Mouse (Mus musculus): ENCODE measurements around the gene Atp8b5. TPM values are rescaled to one million over a fixed set of nuclear protein-coding genes. Genes with fewer than 3 reads are reported as not detected.

Gene Atp8b5
- polyA plus RNA-seq, 1 experiment = not detected

- no peak overlapping the region for H3ac ChIP-seq (ENCODE audit: control insufficient read depth, insufficient read length)
- H3K36me3 ChIP-seq (ENCODE audit: control insufficient read depth, insufficient read depth) = no peaks in the 10 kb centered on the region
- TF ChIP-seq MYOG (IDR thresholded peaks at IDR 0.05; ENCODE audit: control insufficient read depth in 1 of 3, insufficient read depth in 1 of 3, insufficient read length in 2 of 3, low read depth in 2 of 3) (no peak), MYOD1 (IDR thresholded peaks at IDR 0.05; ENCODE audit: control insufficient read depth in 1 of 3, insufficient read length in 2 of 3, low read depth in 2 of 3) (no peak), POLR2AphosphoS2 (IDR thresholded peaks at IDR 0.05; ENCODE audit: insufficient read length, low read depth) (no peak), E2F4 (IDR thresholded peaks at IDR 0.05; ENCODE audit: insufficient read depth) (no peak), MAX (IDR thresholded peaks at IDR 0.05; ENCODE audit: low read depth) (no peak), TCF3 (IDR thresholded peaks at IDR 0.05; ENCODE audit: insufficient read length, low read depth) (no peak), CEBPB (IDR thresholded peaks at IDR 0.05; ENCODE audit: insufficient read depth, poor library complexity, severe bottlenecking) (no peak), REST (IDR thresholded peaks at IDR 0.05; ENCODE audit: insufficient read depth, insufficient read length) (no peak), USF1 (IDR thresholded peaks at IDR 0.05; ENCODE audit: low read depth) (no peak), TCF12 (IDR thresholded peaks at IDR 0.05; ENCODE audit: insufficient read depth, poor library complexity, severe bottlenecking) (no peak), SRF (IDR thresholded peaks at IDR 0.05; ENCODE audit: control insufficient read depth, insufficient read length, low read depth) (no peak), POLR2A (IDR thresholded peaks at IDR 0.05; ENCODE audit: insufficient read length, low read depth) (no peak)
- H3K27me3 ChIP-seq (ENCODE audit: control insufficient read depth, insufficient read depth, insufficient read length) = peaks cover 34% of the 10 kb centered on the region
- no peak overlapping the region for H3K4me3 ChIP-seq
- no peaks in the 10 kb centered on the region for H3K79me2 ChIP-seq (ENCODE audit: control insufficient read depth, insufficient read depth)
- no peak overlapping the region for H3K4me2 ChIP-seq (ENCODE audit: low read depth)
These were observed 30.1 kb upstream of the Atp8b5 start for GRCm38 (mm10) chr4:43236898-43237297.

DNA sequence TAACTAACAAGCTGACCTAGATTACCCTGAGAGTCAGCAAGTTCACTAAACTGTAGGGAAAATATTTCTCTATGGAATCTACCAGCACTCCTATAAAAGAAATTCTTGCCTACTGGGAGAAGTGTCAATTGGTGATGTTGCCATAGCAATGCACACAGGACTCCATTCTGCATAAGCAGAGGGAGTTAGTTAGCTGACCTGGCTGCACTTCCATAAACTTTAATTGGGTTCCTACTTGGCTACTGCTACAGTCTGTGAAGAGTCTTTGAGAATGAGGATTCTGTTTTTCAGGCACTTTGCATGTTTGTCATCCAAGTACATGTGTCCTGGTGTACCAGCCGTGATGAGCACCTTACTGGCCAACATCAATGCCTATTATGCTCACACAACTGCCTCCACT lies 26.2 kb upstream of the Atp8b5 start:
- Histone ChIP-seq H3K4me3 (no peak overlapping the region), H3ac (ENCODE audit: control insufficient read depth, insufficient read length) (no peak overlapping the region), H3K79me2 (ENCODE audit: control insufficient read depth, insufficient read depth) (no peaks in the 10 kb centered on the region), H3K36me3 (ENCODE audit: control insufficient read depth, insufficient read depth) (no peaks in the 10 kb centered on the region), H3K27me3 (ENCODE audit: control insufficient read depth, insufficient read depth, insufficient read length) (peaks cover 28% of the 10 kb centered on the region), H3K4me2 (ENCODE audit: low read depth) (no peak overlapping the region)
- TF ChIP-seq TCF3 (IDR thresholded peaks at IDR 0.05; ENCODE audit: insufficient read length, low read depth) (no peak), POLR2A (IDR thresholded peaks at IDR 0.05; ENCODE audit: insufficient read length, low read depth) (no peak), MYOG (IDR thresholded peaks at IDR 0.05; ENCODE audit: control insufficient read depth in 1 of 3, insufficient read depth in 1 of 3, insufficient read length in 2 of 3, low read depth in 2 of 3) (no peak), SRF (IDR thresholded peaks at IDR 0.05; ENCODE audit: control insufficient read depth, insufficient read length, low read depth) (no peak), TCF12 (IDR thresholded peaks at IDR 0.05; ENCODE audit: insufficient read depth, poor library complexity, severe bottlenecking) (no peak), CEBPB (IDR thresholded peaks at IDR 0.05; ENCODE audit: insufficient read depth, poor library complexity, severe bottlenecking) (no peak), REST (IDR thresholded peaks at IDR 0.05; ENCODE audit: insufficient read depth, insufficient read length) (no peak), MYOD1 (IDR thresholded peaks at IDR 0.05; ENCODE audit: control insufficient read depth in 1 of 3, insufficient read length in 2 of 3, low read depth in 2 of 3) (no peak), POLR2AphosphoS2 (IDR thresholded peaks at IDR 0.05; ENCODE audit: insufficient read length, low read depth) (no peak), USF1 (IDR thresholded peaks at IDR 0.05; ENCODE audit: low read depth) (no peak), MAX (IDR thresholded peaks at IDR 0.05; ENCODE audit: low read depth) (no peak), E2F4 (IDR thresholded peaks at IDR 0.05; ENCODE audit: insufficient read depth) (no peak)

GRCm38 (mm10) chr4:43244022-43244421 lies 22.9 kb upstream of the Atp8b5 start:
- Histone ChIP-seq H3K36me3 (ENCODE audit: control insufficient read depth, insufficient read depth) (no peaks in the 10 kb centered on the region), H3K79me2 (ENCODE audit: control insufficient read depth, insufficient read depth) (no peaks in the 10 kb centered on the region), H3K4me2 (ENCODE audit: low read depth) (no peak overlapping the region), H3ac (ENCODE audit: control insufficient read depth, insufficient read length) (no peak overlapping the region), H3K4me3 (no peak overlapping the region), H3K27me3 (ENCODE audit: control insufficient read depth, insufficient read depth, insufficient read length) (peaks cover 7% of the 10 kb centered on the region)
- TF ChIP-seq TCF12 (IDR thresholded peaks at IDR 0.05; ENCODE audit: insufficient read depth, poor library complexity, severe bottlenecking) = no peak
- TF ChIP-seq USF1 (IDR thresholded peaks at IDR 0.05; ENCODE audit: low read depth) = no peak
- TF ChIP-seq CEBPB (IDR thresholded peaks at IDR 0.05; ENCODE audit: insufficient read depth, poor library complexity, severe bottlenecking) = no peak

DNA sequence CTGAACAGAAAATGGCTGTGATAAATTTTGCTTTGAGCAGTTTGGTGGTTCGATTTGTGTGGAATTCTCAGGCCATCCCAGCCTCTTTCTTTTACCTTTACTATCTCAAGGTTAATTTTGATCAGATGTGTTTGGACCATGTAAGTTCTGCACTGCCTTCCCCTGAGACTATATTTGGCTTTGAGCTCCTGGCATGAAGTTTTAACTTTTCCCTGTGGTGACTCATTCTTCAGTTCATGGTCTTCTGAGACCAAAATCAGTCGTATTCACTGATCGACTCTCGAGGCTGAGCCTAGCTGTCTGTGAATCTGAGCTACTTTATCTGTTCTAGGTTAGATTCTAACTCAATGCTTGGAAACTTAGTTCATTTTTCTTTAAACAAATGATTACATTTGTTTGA lies 21.2 kb upstream of the Atp8b5 start:
- Histone ChIP-seq H3K36me3 (ENCODE audit: control insufficient read depth, insufficient read depth) (no peaks in the 10 kb centered on the region), H3K27me3 (ENCODE audit: control insufficient read depth, insufficient read depth, insufficient read length) (peaks cover 6% of the 10 kb centered on the region), H3K4me2 (ENCODE audit: low read depth) (no peak overlapping the region), H3K4me3 (no peak overlapping the region), H3ac (ENCODE audit: control insufficient read depth, insufficient read length) (no peak overlapping the region), H3K79me2 (ENCODE audit: control insufficient read depth, insufficient read depth) (no peaks in the 10 kb centered on the region)
- no peak for TF ChIP-seq MAX (IDR thresholded peaks at IDR 0.05; ENCODE audit: low read depth)

DNA sequence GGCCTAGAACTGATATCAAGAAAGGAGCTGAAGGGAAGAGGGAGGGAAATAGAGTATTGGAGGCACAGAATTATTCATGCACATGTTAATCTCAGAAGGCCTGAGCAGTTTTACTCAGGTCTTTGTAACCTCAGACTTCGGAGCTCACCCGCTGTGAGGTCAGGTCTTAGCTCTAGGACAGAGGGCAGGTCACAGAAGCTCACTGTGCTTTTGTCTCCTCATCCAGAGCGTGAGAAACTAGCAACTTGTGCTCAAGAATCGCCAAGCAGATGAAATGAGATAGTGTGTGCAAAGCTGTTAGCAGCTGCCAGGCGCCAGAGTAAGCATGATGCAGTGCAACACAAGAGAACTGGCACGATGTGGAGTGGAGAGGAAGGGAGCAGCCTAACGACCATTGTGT lies 18.9 kb upstream of the Atp8b5 start:
- Histone ChIP-seq H3K27me3 (ENCODE audit: control insufficient read depth, insufficient read depth, insufficient read length) (peaks cover 6% of the 10 kb centered on the region), H3K36me3 (ENCODE audit: control insufficient read depth, insufficient read depth) (no peaks in the 10 kb centered on the region), H3ac (ENCODE audit: control insufficient read depth, insufficient read length) (no peak overlapping the region), H3K4me3 (no peak overlapping the region), H3K4me2 (ENCODE audit: low read depth) (no peak overlapping the region), H3K79me2 (ENCODE audit: control insufficient read depth, insufficient read depth) (no peaks in the 10 kb centered on the region)
- TF ChIP-seq E2F4 (IDR thresholded peaks at IDR 0.05; ENCODE audit: insufficient read depth) (no peak), MAX (IDR thresholded peaks at IDR 0.05; ENCODE audit: low read depth) (no peak), SRF (IDR thresholded peaks at IDR 0.05; ENCODE audit: control insufficient read depth, insufficient read length, low read depth) (no peak), TCF12 (IDR thresholded peaks at IDR 0.05; ENCODE audit: insufficient read depth, poor library complexity, severe bottlenecking) (no peak), CEBPB (IDR thresholded peaks at IDR 0.05; ENCODE audit: insufficient read depth, poor library complexity, severe bottlenecking) (no peak), MYOG (IDR thresholded peaks at IDR 0.05; ENCODE audit: control insufficient read depth in 1 of 3, insufficient read depth in 1 of 3, insufficient read length in 2 of 3, low read depth in 2 of 3) (no peak), POLR2A (IDR thresholded peaks at IDR 0.05; ENCODE audit: insufficient read length, low read depth) (no peak), TCF3 (IDR thresholded peaks at IDR 0.05; ENCODE audit: insufficient read length, low read depth) (no peak)

Measured in myocyte (in vitro differentiated cells).